Mouse (Mus musculus): ENCODE measurements around the gene Hmga2. TPM values are rescaled to one million over a fixed set of nuclear protein-coding genes. Genes with fewer than 3 reads are reported as not detected.

Hmga2 gene
- polyA plus RNA-seq, 1 experiment from 2014 or later = 113 TPM

GRCm38 (mm10) chr10:120398745-120399144 lies 77.5 kb downstream of the Hmga2 start:
- no peak for DNase-seq (ENCODE audit: low spot score)
- Histone ChIP-seq H3K4me3 (ENCODE audit: low read depth, low read length) (no peak overlapping the region), H3K9ac (replicated peaks; ENCODE audit: low read length) (no peak overlapping the region), H3K27me3 (ENCODE audit: control insufficient read depth, insufficient read depth, low read length) (no peaks in the 10 kb centered on the region), H3K27ac (replicated peaks; ENCODE audit: low read depth, low read length) (no peak overlapping the region), H3K9me3 (replicated peaks; ENCODE audit: control insufficient read depth, low read length) (no peaks in the 10 kb centered on the region), H3K4me2 (ENCODE audit: low read depth, low read length) (no peak overlapping the region), H3K4me1 (ENCODE audit: control insufficient read depth, insufficient read depth, low read length) (no peaks in the 10 kb centered on the region), H3K36me3 (replicated peaks; ENCODE audit: control insufficient read depth, insufficient read depth, low read depth, low read length) (no peaks in the 10 kb centered on the region)
- no peak for ATAC-seq (replicated peaks; ENCODE audit: insufficient number of reproducible peaks, low FRiP score, low TSS enrichment, low read depth)
- WGBS = 57% methylated on average over 6 of the region's 6 CpGs

- H3K4me2 ChIP-seq (ENCODE audit: low read depth, low read length) = no peak overlapping the region
- no peak overlapping the region for H3K27ac ChIP-seq (replicated peaks; ENCODE audit: low read depth, low read length)
- DNase-seq (ENCODE audit: low spot score) (peak; percentile 52), ATAC-seq (replicated peaks; ENCODE audit: insufficient number of reproducible peaks, low FRiP score, low TSS enrichment, low read depth) (no peak)
- H3K36me3 ChIP-seq (replicated peaks; ENCODE audit: control insufficient read depth, insufficient read depth, low read depth, low read length) = no peaks in the 10 kb centered on the region
- H3K27me3 ChIP-seq (ENCODE audit: control insufficient read depth, insufficient read depth, low read length) = no peaks in the 10 kb centered on the region
- H3K9ac ChIP-seq (replicated peaks; ENCODE audit: low read length) = no peak overlapping the region
- H3K4me1 ChIP-seq (ENCODE audit: control insufficient read depth, insufficient read depth, low read length) = no peaks in the 10 kb centered on the region
- H3K9me3 ChIP-seq (replicated peaks; ENCODE audit: control insufficient read depth, low read length) = no peaks in the 10 kb centered on the region
- no peak overlapping the region for H3K4me3 ChIP-seq (ENCODE audit: low read depth, low read length)
- 61% methylated on average over 17 of the region's 17 CpGs for WGBS
Measured at GRCm38 (mm10) chr10:120397211-120397631, 79.0 kb downstream of the Hmga2 start.

- H3K9me3 ChIP-seq (replicated peaks; ENCODE audit: control insufficient read depth, low read length) = no peaks in the 10 kb centered on the region
- H3K9ac ChIP-seq (replicated peaks; ENCODE audit: low read length) = no peak overlapping the region
- no peak overlapping the region for H3K4me3 ChIP-seq (ENCODE audit: low read depth, low read length)
- no peaks in the 10 kb centered on the region for H3K36me3 ChIP-seq (replicated peaks; ENCODE audit: control insufficient read depth, insufficient read depth, low read depth, low read length)
- no peaks in the 10 kb centered on the region for H3K27me3 ChIP-seq (ENCODE audit: control insufficient read depth, insufficient read depth, low read length)
- H3K4me2 ChIP-seq (ENCODE audit: low read depth, low read length) = no peak overlapping the region
- WGBS = 79% methylated on average over 6 of the region's 6 CpGs
- DNase-seq (ENCODE audit: low spot score) (no peak), ATAC-seq (replicated peaks; ENCODE audit: insufficient number of reproducible peaks, low FRiP score, low TSS enrichment, low read depth) (no peak)
- peaks cover 4% of the 10 kb centered on the region; the same call in 1 of the 2 replicates for H3K4me1 ChIP-seq (ENCODE audit: control insufficient read depth, insufficient read depth, low read length)
- H3K27ac ChIP-seq (replicated peaks; ENCODE audit: low read depth, low read length) = no peak overlapping the region
Measured at GRCm38 (mm10) chr10:120395550-120395949, 80.7 kb downstream of the Hmga2 start.

GRCm38 (mm10) chr10:120394740-120395139 lies 81.5 kb downstream of the Hmga2 start:
- no peaks in the 10 kb centered on the region for H3K27me3 ChIP-seq (ENCODE audit: control insufficient read depth, insufficient read depth, low read length)
- H3K9ac ChIP-seq (replicated peaks; ENCODE audit: low read length) = no peak overlapping the region
- no peaks in the 10 kb centered on the region for H3K36me3 ChIP-seq (replicated peaks; ENCODE audit: control insufficient read depth, insufficient read depth, low read depth, low read length)
- H3K9me3 ChIP-seq (replicated peaks; ENCODE audit: control insufficient read depth, low read length) = no peaks in the 10 kb centered on the region
- no peak overlapping the region for H3K27ac ChIP-seq (replicated peaks; ENCODE audit: low read depth, low read length)
- no peak overlapping the region for H3K4me2 ChIP-seq (ENCODE audit: low read depth, low read length)
- ATAC-seq (replicated peaks; ENCODE audit: insufficient number of reproducible peaks, low FRiP score, low TSS enrichment, low read depth) = no peak
- peaks cover 4% of the 10 kb centered on the region; the same call in 1 of the 2 replicates for H3K4me1 ChIP-seq (ENCODE audit: control insufficient read depth, insufficient read depth, low read length)
- 89% methylated on average over 9 of the region's 9 CpGs for WGBS
- no peak overlapping the region for H3K4me3 ChIP-seq (ENCODE audit: low read depth, low read length)
- no peak for DNase-seq (ENCODE audit: low spot score)

GRCm38 (mm10) chr10:120391971-120392716 lies 84.1 kb downstream of the Hmga2 start:
- no peak for DNase-seq (ENCODE audit: low spot score)
- H3K4me3 ChIP-seq (ENCODE audit: low read depth, low read length) = no peak overlapping the region
- H3K4me1 ChIP-seq (ENCODE audit: control insufficient read depth, insufficient read depth, low read length) = peaks cover 4% of the 10 kb centered on the region; the same call in 1 of the 2 replicates
- ATAC-seq (replicated peaks; ENCODE audit: insufficient number of reproducible peaks, low FRiP score, low TSS enrichment, low read depth) = no peak
- no peaks in the 10 kb centered on the region for H3K27me3 ChIP-seq (ENCODE audit: control insufficient read depth, insufficient read depth, low read length)
- 35% methylated on average over 14 of the region's 14 CpGs for WGBS
- H3K4me2 ChIP-seq (ENCODE audit: low read depth, low read length) = no peak overlapping the region
- no peaks in the 10 kb centered on the region for H3K36me3 ChIP-seq (replicated peaks; ENCODE audit: control insufficient read depth, insufficient read depth, low read depth, low read length)
- H3K9me3 ChIP-seq (replicated peaks; ENCODE audit: control insufficient read depth, low read length) = no peaks in the 10 kb centered on the region
- H3K9ac ChIP-seq (replicated peaks; ENCODE audit: low read length) = no peak overlapping the region
- no peak overlapping the region for H3K27ac ChIP-seq (replicated peaks; ENCODE audit: low read depth, low read length)

GRCm38 (mm10) chr10:120390912-120391835 lies 85.1 kb downstream of the Hmga2 start:
- ATAC-seq (replicated peaks; ENCODE audit: insufficient number of reproducible peaks, low FRiP score, low TSS enrichment, low read depth) (no peak), DNase-seq (ENCODE audit: low spot score) (no peak)
- no peak overlapping the region for H3K27ac ChIP-seq (replicated peaks; ENCODE audit: low read depth, low read length)
- 37% methylated on average over 28 of the region's 28 CpGs for WGBS
- H3K9me3 ChIP-seq (replicated peaks; ENCODE audit: control insufficient read depth, low read length) = no peaks in the 10 kb centered on the region
- no peak overlapping the region for H3K9ac ChIP-seq (replicated peaks; ENCODE audit: low read length)
- no peak overlapping the region for H3K4me2 ChIP-seq (ENCODE audit: low read depth, low read length)
- H3K36me3 ChIP-seq (replicated peaks; ENCODE audit: control insufficient read depth, insufficient read depth, low read depth, low read length) = no peaks in the 10 kb centered on the region
- no peak overlapping the region for H3K4me3 ChIP-seq (ENCODE audit: low read depth, low read length)
- H3K4me1 ChIP-seq (ENCODE audit: control insufficient read depth, insufficient read depth, low read length) = peaks cover 4% of the 10 kb centered on the region; the same call in 1 of the 2 replicates
- no peaks in the 10 kb centered on the region for H3K27me3 ChIP-seq (ENCODE audit: control insufficient read depth, insufficient read depth, low read length)

- WGBS = 49% methylated on average over 6 of the region's 6 CpGs
- no peak overlapping the region for H3K27ac ChIP-seq (replicated peaks; ENCODE audit: low read depth, low read length)
Measured at GRCm38 (mm10) chr10:120389707-120390106, 86.6 kb downstream of the Hmga2 start.

GRCm38 (mm10) chr10:120388966-120389365 lies 87.3 kb downstream of the Hmga2 start:
- Histone ChIP-seq H3K9ac (replicated peaks; ENCODE audit: low read length) (no peak overlapping the region), H3K27ac (replicated peaks; ENCODE audit: low read depth, low read length) (no peak overlapping the region)

More at GRCm38 (mm10) chr10:120389707-120390106, 86.6 kb downstream of the Hmga2 start:
- no peak overlapping the region for H3K9ac ChIP-seq (replicated peaks; ENCODE audit: low read length)
- H3K27me3 ChIP-seq (ENCODE audit: control insufficient read depth, insufficient read depth, low read length) = no peaks in the 10 kb centered on the region
- H3K4me2 ChIP-seq (ENCODE audit: low read depth, low read length) = no peak overlapping the region
- H3K36me3 ChIP-seq (replicated peaks; ENCODE audit: control insufficient read depth, insufficient read depth, low read depth, low read length) = no peaks in the 10 kb centered on the region
- no peak overlapping the region for H3K4me3 ChIP-seq (ENCODE audit: low read depth, low read length)
- ATAC-seq (replicated peaks; ENCODE audit: insufficient number of reproducible peaks, low FRiP score, low TSS enrichment, low read depth) (no peak), DNase-seq (ENCODE audit: low spot score) (no peak)
- H3K9me3 ChIP-seq (replicated peaks; ENCODE audit: control insufficient read depth, low read length) = no peaks in the 10 kb centered on the region
- peaks cover 9% of the 10 kb centered on the region for H3K4me1 ChIP-seq (ENCODE audit: control insufficient read depth, insufficient read depth, low read length)

More at GRCm38 (mm10) chr10:120388966-120389365, 87.3 kb downstream of the Hmga2 start:
- Histone ChIP-seq H3K4me2 (ENCODE audit: low read depth, low read length) (no peak overlapping the region), H3K9me3 (replicated peaks; ENCODE audit: control insufficient read depth, low read length) (no peaks in the 10 kb centered on the region), H3K36me3 (replicated peaks; ENCODE audit: control insufficient read depth, insufficient read depth, low read depth, low read length) (no peaks in the 10 kb centered on the region), H3K4me1 (ENCODE audit: control insufficient read depth, insufficient read depth, low read length) (peaks cover 9% of the 10 kb centered on the region), H3K27me3 (ENCODE audit: control insufficient read depth, insufficient read depth, low read length) (no peaks in the 10 kb centered on the region), H3K4me3 (ENCODE audit: low read depth, low read length) (no peak overlapping the region)
- 62% methylated on average over 10 of the region's 10 CpGs for WGBS
- ATAC-seq (replicated peaks; ENCODE audit: insufficient number of reproducible peaks, low FRiP score, low TSS enrichment, low read depth) (no peak), DNase-seq (ENCODE audit: low spot score) (no peak)

All from embryonic facial prominence, embryonic 11.5 days (tissue).